Mouse (Mus musculus) intestine, embryonic 14.5 days (tissue): ENCODE data around the gene Scube3. TPM values are rescaled to one million over a fixed set of nuclear protein-coding genes. Genes with fewer than 3 reads are reported as not detected.

ENCODE experiments used
- ATAC-seq: fragments of 200-750 bp; cut with Nextera tagmentation; replicated peaks from 2 replicates; pipeline ENCODE4 v1.8.0; 2017; ENCODE audit warnings: low read depth, moderate number of reproducible peaks, moderate TSS enrichment, moderate library complexity; ENCODE audit not compliant: low FRiP score, low TSS enrichment
- DNase-seq: peaks from one replicate; pipeline ENCODE4 v3.0.0-alpha.2; 2018; ENCODE audit warnings: low spot score
- H3K27ac ChIP-seq: fragments of 300-500 bp; sonication (generic); 2 replicates; pipeline ENCODE4 v1.5.1; 2014; ENCODE audit warnings: low read depth, mild to moderate bottlenecking, control low read depth
- H3K27me3 ChIP-seq: fragments of 300-500 bp; sonication (generic); replicated peaks from 2 replicates; pipeline ENCODE4 v1.6.1; 2014; ENCODE audit warnings: low read length, control low read depth; ENCODE audit not compliant: control insufficient read depth, insufficient read depth
- H3K36me3 ChIP-seq: fragments of 300-500 bp; sonication (generic); 2 replicates; pipeline ENCODE4 v1.6.1; 2014; ENCODE audit warnings: low read length, control low read depth; ENCODE audit not compliant: control insufficient read depth, insufficient read depth
- H3K4me1 ChIP-seq: fragments of 300-500 bp; sonication (generic); replicated peaks from 2 replicates; pipeline ENCODE4 v1.6.1; 2014; ENCODE audit warnings: low read length, control low read depth, mixed read lengths; ENCODE audit not compliant: control insufficient read depth, insufficient read depth
- H3K4me2 ChIP-seq: fragments of 300-500 bp; sonication (generic); 2 replicates; pipeline ENCODE4 v1.6.1; 2014; ENCODE audit warnings: low read length
- H3K4me3 ChIP-seq: fragments of 300-500 bp; sonication (generic); 2 replicates; pipeline ENCODE4 v1.5.1; 2014; ENCODE audit warnings: low read depth, low read length, control low read depth, mixed read lengths
- H3K9ac ChIP-seq: fragments of 300-500 bp; sonication (generic); 2 replicates; pipeline ENCODE4 v1.6.1; 2014; ENCODE audit warnings: mild to moderate bottlenecking, low read length
- H3K9me3 ChIP-seq: fragments of 300-500 bp; sonication (generic); 2 replicates; pipeline ENCODE4 v1.6.1; 2016; ENCODE audit warnings: low read length, control low read depth; ENCODE audit not compliant: control insufficient read depth
- WGBS: fragments of 180-500 bp; shearing (Covaris S2); extraction: QIAGEN DNeasy Blood & Tissue Kit; methylation state at CpG from one replicate; pipeline ENCODE4 v1.1.7; 2014; 5-methylcytosine and 5-hydroxymethylcytosine counted together
- polyA plus RNA-seq: library from polyadenylated mRNA; unstranded; fragments of >200 nt; fragmentation: Nextera tagmentation; extraction: Ambion mirVana; gene quantifications from 2 replicates; pipeline ENCODE4 v1.2.1, GENCODE M21; 2014

Gene Scube3
- polyA plus RNA-seq = 3.5 TPM in 2 replicates

- DNase-seq (peak; percentile 72), ATAC-seq (peak; percentile 38; the same call in 1 of the 2 replicates)
- Histone ChIP-seq H3K27me3 (peaks cover 4% of the 10 kb centered on the region; the same call in 1 of the 2 replicates), H3K27ac (peak within 1 kb of the TSS; percentile 27; the same call in 1 of the 2 replicates), H3K4me3 (peak within 1 kb of the TSS; percentile 55), H3K9me3 (no peaks in the 10 kb centered on the region), H3K9ac (peak within 1 kb of the TSS; percentile 55), H3K4me1 (peaks cover 26% of the 10 kb centered on the region), H3K4me2 (peak within 1 kb of the TSS; percentile 93), H3K36me3 (no peaks in the 10 kb centered on the region)
- WGBS = 1% methylated on average over 54 of the region's 97 CpGs
Observed at GRCm38 (mm10) chr17:28141771-28142699, at the start of gene Scube3. Gene Scube3 (plus strand): TSS chr17:28142141.

GRCm38 (mm10) chr17:28092297-28092696, 49.6 kb upstream of the Scube3 start:
- DNase-seq = no peak
- H3K4me1 ChIP-seq = no peaks in the 10 kb centered on the region
- ATAC-seq = no peak
- H3K36me3 ChIP-seq = no peaks in the 10 kb centered on the region
- H3K27ac ChIP-seq = no peak overlapping the region
- H3K4me2 ChIP-seq = no peak overlapping the region
- no peaks in the 10 kb centered on the region for H3K27me3 ChIP-seq
- no peaks in the 10 kb centered on the region for H3K9me3 ChIP-seq
- 87% methylated on average over 2 of the region's 2 CpGs for WGBS
- no peak overlapping the region for H3K4me3 ChIP-seq
- no peak overlapping the region for H3K9ac ChIP-seq

- whole genome bisulfite sequencing = 81% methylated on average over 3 of the region's 3 CpGs
- H3K4me2 ChIP-seq = no peak overlapping the region
- no peak overlapping the region for H3K9ac ChIP-seq
- ATAC-seq (no peak), DNase-seq (no peak)
- no peak overlapping the region for H3K27ac ChIP-seq
- no peaks in the 10 kb centered on the region for H3K36me3 ChIP-seq
- H3K4me1 ChIP-seq = no peaks in the 10 kb centered on the region
- no peaks in the 10 kb centered on the region for H3K27me3 ChIP-seq
- H3K9me3 ChIP-seq = no peaks in the 10 kb centered on the region
- H3K4me3 ChIP-seq = no peak overlapping the region
Observed at GRCm38 (mm10) chr17:28093837-28094236, 48.1 kb upstream of the Scube3 start.

GRCm38 (mm10) chr17:28096418-28096817, 45.5 kb upstream of the Scube3 start:
- no peak overlapping the region for H3K4me2 ChIP-seq
- WGBS = 75% methylated on average over 10 of the region's 10 CpGs
- no peak overlapping the region for H3K9ac ChIP-seq
- H3K27ac ChIP-seq = no peak overlapping the region
- ATAC-seq (no peak), DNase-seq (no peak)
- H3K27me3 ChIP-seq = no peaks in the 10 kb centered on the region
- no peak overlapping the region for H3K4me3 ChIP-seq
- H3K36me3 ChIP-seq = no peaks in the 10 kb centered on the region
- H3K4me1 ChIP-seq = peaks cover 2% of the 10 kb centered on the region; the same call in 1 of the 2 replicates
- no peaks in the 10 kb centered on the region for H3K9me3 ChIP-seq

- H3K4me1 ChIP-seq = peaks cover 8% of the 10 kb centered on the region; the same call in 1 of the 2 replicates
- H3K9me3 ChIP-seq = no peaks in the 10 kb centered on the region
- H3K4me2 ChIP-seq = no peak overlapping the region
- DNase-seq (no peak), ATAC-seq (no peak)
- WGBS = 88% methylated on average over 13 of the region's 13 CpGs
- H3K4me3 ChIP-seq = no peak overlapping the region
- no peak overlapping the region for H3K9ac ChIP-seq
- no peak overlapping the region for H3K27ac ChIP-seq
- H3K36me3 ChIP-seq = no peaks in the 10 kb centered on the region
- H3K27me3 ChIP-seq = no peaks in the 10 kb centered on the region
Observed at GRCm38 (mm10) chr17:28097308-28097707, 44.6 kb upstream of the Scube3 start.

- DNase-seq (no peak), ATAC-seq (no peak)
- Histone ChIP-seq H3K4me1 (peaks cover 8% of the 10 kb centered on the region; the same call in 1 of the 2 replicates), H3K27me3 (no peaks in the 10 kb centered on the region), H3K36me3 (no peaks in the 10 kb centered on the region), H3K27ac (no peak overlapping the region), H3K4me2 (no peak overlapping the region; the same call in 1 of the 2 replicates), H3K9me3 (no peaks in the 10 kb centered on the region), H3K9ac (no peak overlapping the region), H3K4me3 (no peak overlapping the region)
- WGBS = 44% methylated on average over 3 of the region's 3 CpGs
Observed at GRCm38 (mm10) chr17:28099086-28099485, 42.9 kb upstream of the Scube3 start.

GRCm38 (mm10) chr17:28100669-28101068, 41.3 kb upstream of the Scube3 start:
- no peaks in the 10 kb centered on the region for H3K27me3 ChIP-seq
- no peak for DNase-seq
- H3K27ac ChIP-seq = no peak overlapping the region
- H3K4me3 ChIP-seq = no peak overlapping the region
- no peak overlapping the region for H3K4me2 ChIP-seq
- H3K9me3 ChIP-seq = no peaks in the 10 kb centered on the region
- no peak overlapping the region for H3K9ac ChIP-seq
- ATAC-seq = no peak
- H3K36me3 ChIP-seq = no peaks in the 10 kb centered on the region
- H3K4me1 ChIP-seq = peaks cover 8% of the 10 kb centered on the region; the same call in 1 of the 2 replicates
- WGBS = 85% methylated on average over 1 of the region's 1 CpGs

GRCm38 (mm10) chr17:28101284-28101887, 40.6 kb upstream of the Scube3 start:
- WGBS = 27% methylated on average over 12 of the region's 12 CpGs
- Histone ChIP-seq H3K9ac (no peak overlapping the region), H3K4me1 (peaks cover 8% of the 10 kb centered on the region; the same call in 1 of the 2 replicates), H3K36me3 (no peaks in the 10 kb centered on the region), H3K27me3 (no peaks in the 10 kb centered on the region), H3K27ac (no peak overlapping the region), H3K9me3 (peaks cover 2% of the 10 kb centered on the region; the same call in 1 of the 2 replicates), H3K4me2 (no peak overlapping the region), H3K4me3 (no peak overlapping the region)
- ATAC-seq (no peak), DNase-seq (no peak)
